Mouse (Mus musculus) forebrain, embryonic 13.5 days (tissue): ENCODE results near the gene Lmntd1. TPM values are rescaled to one million over a fixed set of nuclear protein-coding genes. Genes with fewer than 3 reads are reported as not detected.

Experiments used
- ATAC-seq: fragments of 200-750 bp; cut with Nextera tagmentation; 2 replicates; pipeline ENCODE4 v1.8.0; 2017
- H3K27ac ChIP-seq: fragments of 300-500 bp; sonication (generic); 2 replicates; pipeline ENCODE4 v1.5.1; 2015; ENCODE audit warnings: inconsistent platforms, mild to moderate bottlenecking, moderate library complexity
- H3K27me3 ChIP-seq: fragments of 300-500 bp; sonication (generic); 2 replicates; pipeline ENCODE4 v1.6.1; 2015; ENCODE audit warnings: mild to moderate bottlenecking, inconsistent platforms
- H3K36me3 ChIP-seq: fragments of 300-500 bp; sonication (generic); 2 replicates; pipeline ENCODE4 v1.6.1; 2015; ENCODE audit warnings: mild to moderate bottlenecking, inconsistent platforms; ENCODE audit not compliant: poor library complexity, severe bottlenecking
- H3K4me1 ChIP-seq: fragments of 300-500 bp; sonication (generic); 2 replicates; pipeline ENCODE4 v1.6.1; 2015; ENCODE audit warnings: inconsistent platforms
- H3K4me2 ChIP-seq: fragments of 300-500 bp; sonication (generic); 2 replicates; pipeline ENCODE4 v1.6.1; 2015; ENCODE audit warnings: inconsistent platforms, mild to moderate bottlenecking, moderate library complexity
- H3K4me3 ChIP-seq: fragments of 300-500 bp; sonication (generic); 2 replicates; pipeline ENCODE4 v1.5.1; 2015; ENCODE audit warnings: mild to moderate bottlenecking, inconsistent platforms
- H3K9ac ChIP-seq: fragments of 300-500 bp; sonication (generic); 2 replicates; pipeline ENCODE4 v1.6.1; 2015; ENCODE audit warnings: mild to moderate bottlenecking, inconsistent platforms
- H3K9me3 ChIP-seq: fragments of 300-500 bp; sonication (generic); replicated peaks from 2 replicates; pipeline ENCODE4 v1.6.1; 2016; ENCODE audit warnings: inconsistent platforms
- WGBS: fragments of 180-500 bp; shearing (Covaris S2); methylation state at CpG from one replicate; pipeline ENCODE4 v1.1.7; 2015; 5-methylcytosine and 5-hydroxymethylcytosine counted together
- polyA plus RNA-seq: library from polyadenylated mRNA; unstranded; fragments of >200 nt; fragmentation: Nextera tagmentation; extraction: Ambion mirVana; gene quantifications from 2 replicates; pipeline ENCODE4 v1.2.1, GENCODE M21; 2015

The Lmntd1 gene
- polyA plus RNA-seq, 1 experiment from 2014 or later = 0.45 TPM

DNA sequence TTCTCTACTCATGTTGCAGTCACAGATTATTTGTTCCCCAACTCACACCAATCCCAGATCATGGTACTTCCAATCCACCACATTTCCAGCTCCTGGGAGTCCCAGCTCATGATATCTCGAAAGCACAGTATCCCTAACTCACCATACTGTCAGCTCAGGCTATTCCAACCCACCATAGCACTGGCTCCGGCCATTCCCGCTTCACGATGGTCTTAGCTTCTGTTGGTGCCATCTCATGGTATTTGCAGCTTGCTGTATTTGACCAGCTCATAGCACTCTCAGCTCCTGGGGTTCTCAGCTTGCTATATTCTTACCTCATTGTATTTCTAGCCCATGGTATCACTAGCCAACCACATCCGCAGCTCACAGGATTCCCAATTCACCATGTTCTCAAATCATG is 195.3 kb downstream of the Lmntd1 start:
- 92% methylated on average over 5 of the region's 5 CpGs for WGBS
- H3K4me1 ChIP-seq = no peaks in the 10 kb centered on the region

GRCm38 (mm10) chr6:145417720-145418440 is 196.2 kb downstream of the Lmntd1 start:
- H3K36me3 ChIP-seq = no peaks in the 10 kb centered on the region
- H3K4me3 ChIP-seq = no peak overlapping the region
- no peaks in the 10 kb centered on the region for H3K9me3 ChIP-seq
- H3K27me3 ChIP-seq = no peaks in the 10 kb centered on the region
- H3K9ac ChIP-seq = no peak overlapping the region
- WGBS = 86% methylated on average over 8 of the region's 8 CpGs
- H3K4me1 ChIP-seq = no peaks in the 10 kb centered on the region
- ATAC-seq = no peak
- H3K27ac ChIP-seq = no peak overlapping the region
- H3K4me2 ChIP-seq = no peak overlapping the region

More for the DNA sequence above, 195.3 kb downstream of the Lmntd1 start:
- Histone ChIP-seq H3K4me3 (no peak overlapping the region), H3K9me3 (no peaks in the 10 kb centered on the region), H3K27me3 (no peaks in the 10 kb centered on the region), H3K27ac (no peak overlapping the region), H3K9ac (no peak overlapping the region), H3K36me3 (no peaks in the 10 kb centered on the region), H3K4me2 (no peak overlapping the region)
- no peak for ATAC-seq

DNA sequence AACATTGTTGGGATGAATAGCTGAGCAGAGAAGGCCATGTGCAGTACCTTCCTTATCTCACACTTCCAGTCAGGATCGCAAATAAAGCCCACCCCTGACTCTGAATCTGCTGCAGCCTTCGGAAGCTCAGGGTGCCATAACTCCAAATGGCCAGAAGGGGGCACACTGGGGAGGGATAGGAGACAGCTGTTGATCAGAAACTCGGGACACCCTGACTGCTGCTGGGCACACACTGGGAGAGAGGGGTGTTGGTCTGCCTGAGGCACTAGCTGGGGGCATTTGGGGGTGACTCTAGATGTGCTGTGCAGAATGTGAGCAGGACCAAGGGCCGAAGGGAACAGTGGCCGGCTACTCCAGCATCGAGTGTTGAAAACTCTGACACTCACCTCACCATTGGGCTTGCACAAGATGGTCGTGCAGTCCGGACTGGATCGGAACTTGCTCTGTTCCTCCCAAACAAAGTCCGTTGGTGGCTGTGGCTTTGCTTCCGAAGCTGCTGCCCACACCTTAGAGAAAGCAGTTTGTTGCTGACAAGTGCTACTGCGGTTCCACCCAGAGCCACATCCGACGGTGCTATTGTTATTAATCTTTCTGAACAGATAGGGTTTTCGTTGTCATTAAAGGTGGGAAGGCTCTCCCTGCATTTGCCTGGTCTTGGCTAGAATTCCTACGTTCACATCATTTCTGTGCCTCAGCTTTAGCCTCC is 197.0 kb downstream of the Lmntd1 start:
- WGBS = 75% methylated on average over 16 of the region's 16 CpGs
- no peaks in the 10 kb centered on the region for H3K9me3 ChIP-seq
- no peaks in the 10 kb centered on the region for H3K27me3 ChIP-seq
- H3K9ac ChIP-seq = no peak overlapping the region
- H3K27ac ChIP-seq = no peak overlapping the region
- ATAC-seq = no peak
- H3K4me1 ChIP-seq = no peaks in the 10 kb centered on the region
- no peaks in the 10 kb centered on the region for H3K36me3 ChIP-seq
- no peak overlapping the region for H3K4me2 ChIP-seq
- no peak overlapping the region for H3K4me3 ChIP-seq

GRCm38 (mm10) chr6:145404369-145405051 is 209.6 kb downstream of the Lmntd1 start:
- Histone ChIP-seq H3K27me3 (no peaks in the 10 kb centered on the region), H3K36me3 (no peaks in the 10 kb centered on the region), H3K9me3 (no peaks in the 10 kb centered on the region), H3K4me2 (no peak overlapping the region), H3K27ac (no peak overlapping the region), H3K4me1 (no peaks in the 10 kb centered on the region), H3K4me3 (no peak overlapping the region), H3K9ac (no peak overlapping the region)
- no peak for ATAC-seq
- 88% methylated on average over 10 of the region's 10 CpGs for WGBS

DNA sequence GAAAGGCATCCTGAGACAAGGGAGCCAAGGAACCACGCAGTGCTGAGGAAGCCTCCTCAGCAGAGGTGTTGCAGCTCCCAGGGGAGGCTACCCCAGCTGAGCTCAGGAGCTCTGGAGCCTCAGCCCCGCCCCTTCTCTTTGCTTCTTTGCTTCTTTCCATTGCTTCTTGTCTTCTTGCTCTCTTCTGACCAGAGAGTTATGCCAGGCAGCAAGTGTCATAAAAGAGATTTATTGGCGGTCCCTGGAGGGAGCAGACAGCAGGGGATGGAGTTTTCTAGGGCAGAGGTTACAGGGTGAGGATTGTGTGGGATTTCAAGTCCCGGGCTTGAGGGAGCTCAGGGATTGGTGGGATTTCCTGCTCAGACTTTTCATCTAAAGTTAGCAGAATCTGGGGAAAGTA is 213.0 kb downstream of the Lmntd1 start:
- no peaks in the 10 kb centered on the region for H3K9me3 ChIP-seq
- no peak overlapping the region for H3K4me2 ChIP-seq
- H3K4me3 ChIP-seq = no peak overlapping the region
- H3K9ac ChIP-seq = no peak overlapping the region
- ATAC-seq = no peak
- H3K4me1 ChIP-seq = no peaks in the 10 kb centered on the region
- no peak overlapping the region for H3K27ac ChIP-seq
- no peaks in the 10 kb centered on the region for H3K36me3 ChIP-seq
- H3K27me3 ChIP-seq = no peaks in the 10 kb centered on the region
- WGBS = 22% methylated on average over 4 of the region's 4 CpGs

DNA sequence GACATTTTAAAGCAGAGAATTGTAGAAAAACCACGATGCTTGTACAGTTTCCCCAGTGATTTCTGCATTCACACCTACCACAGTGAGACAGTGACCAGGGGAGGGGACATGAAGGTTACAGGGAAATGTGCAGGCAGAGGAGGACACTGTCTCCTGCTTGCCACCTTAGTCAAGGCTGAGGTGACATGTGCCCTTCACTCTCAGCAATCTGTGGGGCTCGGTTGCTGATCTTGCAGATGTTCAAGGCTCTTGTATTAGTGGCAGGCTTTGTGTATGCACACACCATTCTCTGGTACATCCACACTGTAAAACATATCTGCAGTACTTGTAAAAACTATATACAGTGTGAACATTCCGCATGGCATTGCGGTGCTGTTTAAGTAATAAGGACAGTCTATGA is 216.2 kb downstream of the Lmntd1 start:
- Histone ChIP-seq H3K36me3 (no peaks in the 10 kb centered on the region), H3K27me3 (no peaks in the 10 kb centered on the region), H3K4me1 (no peaks in the 10 kb centered on the region), H3K27ac (no peak overlapping the region), H3K4me3 (no peak overlapping the region), H3K9me3 (no peaks in the 10 kb centered on the region), H3K9ac (no peak overlapping the region), H3K4me2 (no peak overlapping the region)
- ATAC-seq = no peak
- 89% methylated on average over 4 of the region's 4 CpGs for WGBS

- Histone ChIP-seq H3K4me1 (no peaks in the 10 kb centered on the region), H3K9me3 (no peaks in the 10 kb centered on the region), H3K9ac (no peak overlapping the region), H3K4me2 (no peak overlapping the region), H3K27me3 (no peaks in the 10 kb centered on the region), H3K36me3 (no peaks in the 10 kb centered on the region), H3K27ac (no peak overlapping the region), H3K4me3 (no peak overlapping the region)
- no peak for ATAC-seq
- WGBS = 87% methylated on average over 2 of the region's 2 CpGs
Measured at GRCm38 (mm10) chr6:145396534-145396933, 217.6 kb downstream of the Lmntd1 start.

DNA sequence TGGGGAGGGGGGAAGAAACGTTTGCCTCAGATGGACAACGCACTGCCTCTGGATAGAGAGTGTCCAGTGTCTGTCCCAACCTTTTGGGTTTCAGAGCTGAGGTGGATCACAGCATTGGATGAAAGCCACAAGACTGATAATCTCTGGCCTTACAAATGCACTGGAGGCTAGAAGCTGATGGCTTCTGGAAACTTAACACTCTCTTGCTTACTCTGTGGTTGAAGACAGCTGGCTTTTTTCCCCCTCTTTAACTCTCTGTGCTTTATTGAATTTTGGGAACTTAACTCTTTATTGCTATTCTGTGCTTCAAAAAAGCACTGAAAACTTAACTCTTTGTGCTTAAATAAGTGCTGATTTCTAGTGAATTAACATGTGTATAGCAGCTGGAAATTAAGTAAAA is 223.7 kb downstream of the Lmntd1 start:
- Histone ChIP-seq H3K9me3 (no peaks in the 10 kb centered on the region), H3K4me1 (peaks cover 12% of the 10 kb centered on the region; the same call in 1 of the 2 replicates)
- 69% methylated on average over 2 of the region's 2 CpGs for WGBS

GRCm38 (mm10) chr6:145389904-145390303 is 224.2 kb downstream of the Lmntd1 start:
- peak; percentile 84 for ATAC-seq
- peaks cover 12% of the 10 kb centered on the region; the same call in 1 of the 2 replicates for H3K4me1 ChIP-seq
- H3K4me3 ChIP-seq = no peak overlapping the region
- peak overlapping the region; percentile 31; the same call in 1 of the 2 replicates for H3K27ac ChIP-seq
- no peak overlapping the region for H3K4me2 ChIP-seq
- 74% methylated on average over 7 of the region's 7 CpGs for WGBS
- H3K9me3 ChIP-seq = no peaks in the 10 kb centered on the region
- H3K27me3 ChIP-seq = no peaks in the 10 kb centered on the region
- H3K36me3 ChIP-seq = no peaks in the 10 kb centered on the region
- no peak overlapping the region for H3K9ac ChIP-seq

More for the DNA sequence above, 223.7 kb downstream of the Lmntd1 start:
- H3K27me3 ChIP-seq = no peaks in the 10 kb centered on the region
- peak overlapping the region; percentile 31; the same call in 1 of the 2 replicates for H3K27ac ChIP-seq
- no peak overlapping the region for H3K4me3 ChIP-seq
- no peak overlapping the region for H3K4me2 ChIP-seq
- no peak for ATAC-seq
- H3K36me3 ChIP-seq = no peaks in the 10 kb centered on the region
- H3K9ac ChIP-seq = no peak overlapping the region

GRCm38 (mm10) chr6:145387378-145387777 is 226.7 kb downstream of the Lmntd1 start:
- Histone ChIP-seq H3K9ac (no peak overlapping the region), H3K36me3 (no peaks in the 10 kb centered on the region), H3K27me3 (no peaks in the 10 kb centered on the region), H3K4me1 (peaks cover 16% of the 10 kb centered on the region), H3K4me3 (no peak overlapping the region), H3K9me3 (no peaks in the 10 kb centered on the region), H3K27ac (no peak overlapping the region), H3K4me2 (no peak overlapping the region)
- WGBS = 70% methylated on average over 6 of the region's 6 CpGs
- peak; percentile 66; the same call in 1 of the 2 replicates for ATAC-seq

DNA sequence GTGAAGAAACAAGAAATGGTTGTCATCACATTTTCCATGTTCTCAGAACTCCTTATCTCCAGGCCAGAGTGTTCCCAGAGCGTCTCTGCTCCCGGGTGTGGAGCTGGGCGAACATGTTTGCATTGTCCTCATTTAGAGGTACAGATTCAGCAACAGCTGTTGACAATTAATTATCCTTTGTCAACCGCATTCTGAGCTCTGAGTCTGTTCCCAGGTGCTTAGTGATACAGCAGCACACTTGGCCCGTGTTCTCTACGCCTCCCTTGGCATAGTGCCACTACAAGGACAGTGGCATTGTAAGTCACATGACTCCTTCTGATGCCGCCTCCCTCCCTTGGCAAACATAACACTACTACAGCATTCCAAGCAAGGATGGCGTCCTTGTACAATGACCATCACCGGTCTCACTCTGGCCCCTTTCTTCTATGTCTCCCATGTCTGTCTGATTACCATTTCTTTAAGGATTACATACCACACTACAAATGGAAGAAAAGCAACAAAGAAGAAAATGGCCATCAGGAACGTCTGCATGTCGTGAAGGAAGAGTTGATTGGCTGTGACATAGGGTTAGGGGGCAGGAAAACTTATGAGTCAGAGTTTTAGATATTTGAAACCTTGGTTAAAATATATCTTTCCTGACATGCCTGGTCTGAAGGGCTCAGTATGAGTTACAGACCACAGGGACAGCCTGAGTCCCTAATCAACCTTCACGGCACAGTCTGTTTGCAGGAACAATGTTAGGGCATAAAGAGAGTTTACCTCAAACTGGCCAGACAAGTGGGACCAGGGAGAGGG is 231.3 kb downstream of the Lmntd1 start:
- no peak overlapping the region for H3K9ac ChIP-seq
- H3K4me1 ChIP-seq = peaks cover 30% of the 10 kb centered on the region
- no peaks in the 10 kb centered on the region for H3K9me3 ChIP-seq
- ATAC-seq = no peak
- no peak overlapping the region for H3K27ac ChIP-seq
- no peaks in the 10 kb centered on the region for H3K36me3 ChIP-seq
- WGBS = 60% methylated on average over 12 of the region's 12 CpGs
- no peaks in the 10 kb centered on the region for H3K27me3 ChIP-seq
- no peak overlapping the region for H3K4me3 ChIP-seq
- no peak overlapping the region for H3K4me2 ChIP-seq
